Mouse (Mus musculus): Measurements from ENCODE around the gene Stx12. TPM values are rescaled to one million over a fixed set of nuclear protein-coding genes. Genes with fewer than 3 reads are reported as not detected.
A peak's percentile ranks its signal among the peaks of the same experiment; 100 is the strongest.

The Stx12 gene
- polyA plus RNA-seq, 1 experiment from 2014 or later: 67.4 TPM

DNA sequence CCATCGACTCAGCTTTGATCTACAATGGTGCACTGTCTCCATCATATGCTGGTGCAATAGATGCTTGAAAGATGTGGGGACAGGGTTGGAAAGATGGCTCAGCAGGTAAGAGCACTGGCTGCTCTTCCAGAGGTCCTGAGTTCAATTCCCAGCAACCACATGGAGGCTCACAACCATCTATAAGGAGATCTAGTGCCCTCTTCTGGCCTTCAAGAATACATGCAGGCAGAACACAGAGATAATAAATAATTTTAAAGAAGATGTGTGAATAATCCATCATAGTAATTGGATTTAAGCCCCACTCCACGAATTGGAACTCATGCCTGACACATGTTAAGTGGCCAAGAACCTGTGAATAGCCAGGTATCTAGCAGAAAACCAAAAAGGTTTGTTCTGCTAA, 65.9 kb downstream of the Stx12 start:
- no peak for ATAC-seq (ENCODE audit: insufficient read depth)
- no peaks in the 10 kb centered on the region for H3K36me3 ChIP-seq (ENCODE audit: insufficient read depth)
- no peak overlapping the region for H3K9ac ChIP-seq
- 52% methylated on average over 2 of the region's 2 CpGs for WGBS
- DNase-seq: no peak
- H3K27ac ChIP-seq (ENCODE audit: low read depth): no peak overlapping the region
- no peaks in the 10 kb centered on the region for H3K4me1 ChIP-seq (ENCODE audit: insufficient read depth)
- H3K27me3 ChIP-seq (ENCODE audit: insufficient read depth, low read length): no peaks in the 10 kb centered on the region
- no peaks in the 10 kb centered on the region; the same call in 1 of the 2 replicates for H3K9me3 ChIP-seq (ENCODE audit: low read depth, low read length)
- no peak overlapping the region for H3K4me2 ChIP-seq
- TF ChIP-seq CTCF (IDR thresholded peaks at IDR 0.05; ENCODE audit: low read depth): no peak
- no peak overlapping the region for H3K4me3 ChIP-seq (ENCODE audit: low read depth, low read length)

DNA sequence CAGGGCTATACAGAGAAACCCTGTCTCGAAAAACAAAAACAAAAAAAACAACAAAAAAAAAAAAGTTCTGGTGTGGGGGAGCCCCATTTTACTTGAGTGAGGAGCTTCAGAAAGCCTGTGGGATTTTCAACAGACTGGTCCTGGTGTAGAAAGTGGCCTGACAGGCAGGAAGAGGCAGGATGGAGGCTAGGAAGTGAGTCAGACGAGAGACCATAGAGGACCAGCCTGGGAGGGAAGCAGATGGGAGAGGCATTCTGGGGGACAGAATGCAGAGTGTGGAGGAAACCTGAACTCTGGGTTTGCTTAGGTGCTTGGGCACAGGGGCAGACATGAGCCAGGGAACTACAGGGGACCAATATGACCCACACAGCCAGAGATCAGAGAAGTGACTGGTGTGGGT, 67.5 kb downstream of the Stx12 start:
- no peaks in the 10 kb centered on the region for H3K4me1 ChIP-seq (ENCODE audit: insufficient read depth)
- H3K36me3 ChIP-seq (ENCODE audit: insufficient read depth): no peaks in the 10 kb centered on the region
- H3K27me3 ChIP-seq (ENCODE audit: insufficient read depth, low read length): no peaks in the 10 kb centered on the region
- no peak for ATAC-seq (ENCODE audit: insufficient read depth)
- WGBS: 54% methylated on average over 2 of the region's 2 CpGs
- no peak for TF ChIP-seq CTCF (IDR thresholded peaks at IDR 0.05; ENCODE audit: low read depth)
- no peak for DNase-seq
- H3K27ac ChIP-seq (ENCODE audit: low read depth): no peak overlapping the region
- no peak overlapping the region for H3K4me2 ChIP-seq
- no peak overlapping the region for H3K4me3 ChIP-seq (ENCODE audit: low read depth, low read length)
- H3K9me3 ChIP-seq (ENCODE audit: low read depth, low read length): no peaks in the 10 kb centered on the region; the same call in 1 of the 2 replicates
- no peak overlapping the region for H3K9ac ChIP-seq

DNA sequence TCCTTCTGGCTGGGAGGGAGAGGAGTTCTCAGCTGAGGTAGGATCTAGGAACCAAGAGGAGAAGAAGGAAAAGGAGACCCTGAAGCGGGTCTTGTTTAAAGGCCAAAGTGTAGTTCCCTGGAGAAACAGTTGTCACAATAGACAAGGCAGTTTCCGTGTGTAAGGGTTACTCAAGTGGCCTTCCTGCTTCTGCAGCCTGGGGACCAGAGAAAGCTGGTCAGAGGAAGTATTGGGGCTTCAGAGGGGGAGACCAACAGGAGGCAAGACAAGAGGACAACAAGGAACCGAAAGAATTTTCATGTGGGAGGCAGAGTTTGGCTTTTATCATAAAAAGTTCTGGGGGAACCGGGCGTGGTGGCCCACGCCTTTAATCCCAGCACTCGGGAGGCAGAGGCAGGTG, 67.9 kb downstream of the Stx12 start:
- H3K27ac ChIP-seq (ENCODE audit: low read depth): no peak overlapping the region
- H3K36me3 ChIP-seq (ENCODE audit: insufficient read depth): no peaks in the 10 kb centered on the region
- no peaks in the 10 kb centered on the region for H3K4me1 ChIP-seq (ENCODE audit: insufficient read depth)
- DNase-seq: no peak
- TF ChIP-seq CTCF (IDR thresholded peaks at IDR 0.05; ENCODE audit: low read depth): no peak
- no peaks in the 10 kb centered on the region; the same call in 1 of the 2 replicates for H3K9me3 ChIP-seq (ENCODE audit: low read depth, low read length)
- H3K27me3 ChIP-seq (ENCODE audit: insufficient read depth, low read length): no peaks in the 10 kb centered on the region
- 81% methylated on average over 7 of the region's 7 CpGs for WGBS
- ATAC-seq (ENCODE audit: insufficient read depth): no peak
- no peak overlapping the region for H3K9ac ChIP-seq
- no peak overlapping the region for H3K4me3 ChIP-seq (ENCODE audit: low read depth, low read length)
- no peak overlapping the region for H3K4me2 ChIP-seq

DNA sequence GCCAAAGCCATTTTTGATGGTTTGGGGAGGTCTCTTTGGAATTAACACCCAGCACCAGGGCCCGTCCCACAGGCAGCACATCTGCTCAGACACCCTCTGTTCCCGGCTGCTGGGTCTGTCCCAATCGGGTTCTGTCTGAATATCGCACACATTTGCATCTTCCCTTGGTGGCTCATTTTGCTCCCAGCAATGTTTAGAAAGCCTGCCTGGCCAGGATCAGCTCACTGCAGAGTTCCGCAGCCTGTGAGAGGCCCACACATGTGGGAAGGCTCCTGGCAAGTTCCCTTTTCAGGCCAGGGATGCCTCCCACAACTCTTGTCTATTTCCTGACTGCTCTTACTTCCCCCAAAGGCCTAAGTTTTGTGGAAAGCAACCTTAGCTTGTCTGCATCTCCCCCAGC, 74.7 kb downstream of the Stx12 start:
- no peak for TF ChIP-seq CTCF (IDR thresholded peaks at IDR 0.05; ENCODE audit: low read depth)
- no peak overlapping the region for H3K27ac ChIP-seq (ENCODE audit: low read depth)

DNA sequence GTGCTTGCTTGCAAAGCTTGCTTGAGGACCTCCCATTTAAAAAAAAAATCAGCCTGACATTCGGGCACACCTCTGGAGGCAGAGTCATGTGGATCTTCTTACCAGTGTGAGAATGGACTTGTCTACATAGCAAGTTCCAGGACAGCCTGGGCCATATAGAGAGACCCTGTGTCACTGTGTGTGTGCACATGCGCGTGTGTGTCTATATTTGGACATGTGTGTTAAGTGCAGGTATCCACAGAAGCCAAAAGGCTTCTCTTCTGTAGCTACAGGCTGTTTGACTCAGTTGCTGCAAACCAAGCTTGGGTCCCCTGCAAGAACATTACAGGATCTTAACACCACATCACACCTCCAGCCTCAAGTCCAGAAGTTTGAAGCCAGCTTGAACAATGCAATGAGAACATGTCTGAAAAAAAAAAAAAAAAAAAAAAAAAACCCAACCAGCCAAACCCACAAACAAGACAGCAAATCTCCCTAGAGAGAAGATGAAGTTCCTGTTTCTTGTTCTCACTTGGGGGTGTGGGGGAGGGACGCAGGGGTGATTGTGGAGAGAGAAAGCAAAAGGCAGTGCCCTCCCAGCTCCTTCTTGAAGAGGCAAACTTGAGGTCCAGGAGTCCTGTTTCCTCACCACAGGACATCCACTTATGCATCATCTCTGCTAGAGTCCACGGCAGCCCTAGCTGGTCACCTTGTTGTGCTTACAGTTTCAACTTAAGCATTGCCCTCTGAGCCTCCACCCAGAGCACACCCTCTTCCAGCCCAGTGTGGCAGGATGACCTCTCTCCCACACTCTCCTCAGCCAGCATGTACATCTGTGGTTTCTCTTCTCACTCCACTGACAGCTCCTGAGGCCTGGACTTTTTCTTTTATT, 76.3 kb downstream of the Stx12 start:
- Histone ChIP-seq H3K27ac (ENCODE audit: low read depth) (no peak overlapping the region), H3K9ac (no peak overlapping the region), H3K4me2 (no peak overlapping the region), H3K4me3 (ENCODE audit: low read depth, low read length) (no peak overlapping the region), H3K9me3 (ENCODE audit: low read depth, low read length) (no peaks in the 10 kb centered on the region; the same call in 1 of the 2 replicates), H3K27me3 (ENCODE audit: insufficient read depth, low read length) (no peaks in the 10 kb centered on the region), H3K4me1 (ENCODE audit: insufficient read depth) (no peaks in the 10 kb centered on the region), H3K36me3 (ENCODE audit: insufficient read depth) (no peaks in the 10 kb centered on the region)
- ATAC-seq (ENCODE audit: insufficient read depth) (no peak), DNase-seq (no peak)
- no peak for TF ChIP-seq CTCF (IDR thresholded peaks at IDR 0.05; ENCODE audit: low read depth)
- WGBS: 68% methylated on average over 5 of the region's 5 CpGs

More for the DNA sequence above, 74.7 kb downstream of the Stx12 start:
- no peaks in the 10 kb centered on the region for H3K27me3 ChIP-seq (ENCODE audit: insufficient read depth, low read length)
- no peaks in the 10 kb centered on the region for H3K4me1 ChIP-seq (ENCODE audit: insufficient read depth)
- no peaks in the 10 kb centered on the region for H3K36me3 ChIP-seq (ENCODE audit: insufficient read depth)
- no peak for ATAC-seq (ENCODE audit: insufficient read depth)
- H3K9ac ChIP-seq: no peak overlapping the region
- 81% methylated on average over 5 of the region's 5 CpGs for WGBS
- no peak for DNase-seq
- H3K4me2 ChIP-seq: no peak overlapping the region
- H3K9me3 ChIP-seq (ENCODE audit: low read depth, low read length): no peaks in the 10 kb centered on the region; the same call in 1 of the 2 replicates
- H3K4me3 ChIP-seq (ENCODE audit: low read depth, low read length): no peak overlapping the region

- Histone ChIP-seq H3K4me2 (no peak overlapping the region), H3K27ac (ENCODE audit: low read depth) (no peak overlapping the region), H3K4me3 (ENCODE audit: low read depth, low read length) (no peak overlapping the region), H3K36me3 (ENCODE audit: insufficient read depth) (no peaks in the 10 kb centered on the region), H3K9ac (no peak overlapping the region), H3K4me1 (ENCODE audit: insufficient read depth) (no peaks in the 10 kb centered on the region), H3K9me3 (ENCODE audit: low read depth, low read length) (no peaks in the 10 kb centered on the region), H3K27me3 (ENCODE audit: insufficient read depth, low read length) (no peaks in the 10 kb centered on the region)
- 82% methylated on average over 7 of the region's 7 CpGs for WGBS
- DNase-seq: no peak
- no peak for TF ChIP-seq CTCF (IDR thresholded peaks at IDR 0.05; ENCODE audit: low read depth)
- no peak for ATAC-seq (ENCODE audit: insufficient read depth)
These were observed 77.6 kb downstream of the Stx12 start for GRCm38 (mm10) chr4:132806620-132807191.

DNA sequence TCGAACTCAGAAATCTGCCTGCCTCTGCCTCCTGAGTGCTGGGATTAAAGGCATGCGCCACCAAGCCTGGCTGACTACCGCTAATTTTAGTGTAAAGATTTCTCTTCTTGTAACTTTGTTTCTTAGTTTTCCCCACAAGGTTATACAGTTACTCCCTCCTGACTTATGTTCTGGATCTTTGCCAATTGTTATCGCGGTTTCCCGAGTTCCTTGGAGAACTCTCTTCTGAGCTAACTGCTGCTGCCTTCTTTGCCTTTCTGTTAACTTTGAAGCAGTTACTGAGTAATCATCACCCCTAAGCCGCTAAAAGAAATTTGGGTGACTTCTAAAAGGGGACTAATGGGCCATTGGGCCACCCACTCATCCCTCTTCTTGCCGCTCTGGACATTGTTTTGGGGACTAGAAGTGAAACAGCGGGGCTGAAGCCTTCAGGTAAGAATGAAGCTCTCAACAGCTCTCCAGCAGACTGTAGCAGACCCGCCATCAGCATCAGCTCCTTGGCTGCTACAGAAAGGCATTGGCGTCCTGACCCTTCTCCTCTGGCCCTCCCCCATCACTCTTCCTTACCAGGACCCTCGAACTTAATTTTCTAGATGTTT, 78.6 kb downstream of the Stx12 start:
- Histone ChIP-seq H3K4me3 (ENCODE audit: low read depth, low read length) (no peak overlapping the region), H3K4me2 (no peak overlapping the region), H3K36me3 (ENCODE audit: insufficient read depth) (no peaks in the 10 kb centered on the region), H3K27me3 (ENCODE audit: insufficient read depth, low read length) (no peaks in the 10 kb centered on the region), H3K9me3 (ENCODE audit: low read depth, low read length) (no peaks in the 10 kb centered on the region), H3K27ac (ENCODE audit: low read depth) (no peak overlapping the region), H3K9ac (no peak overlapping the region), H3K4me1 (ENCODE audit: insufficient read depth) (no peaks in the 10 kb centered on the region)
- DNase-seq (peak; percentile 68), ATAC-seq (ENCODE audit: insufficient read depth) (no peak)
- WGBS: 65% methylated on average over 12 of the region's 12 CpGs
- no peak for TF ChIP-seq CTCF (IDR thresholded peaks at IDR 0.05; ENCODE audit: low read depth)
